Mouse (Mus musculus): ENCODE results near the gene Pnmal2. TPM values are rescaled to one million over a fixed set of nuclear protein-coding genes. Genes with fewer than 3 reads are reported as not detected.

Gene Pnmal2
- 2.2 and 3.0 TPM in 2 replicates for polyA plus RNA-seq (2012; rRNA removed)

GRCm38 (mm10) chr7:16944061-16944807, at the start of gene Pnmal2:
TSS of gene Pnmal2 (plus strand) at chr7:16944682.
- Histone ChIP-seq H3K27ac (ENCODE audit: control insufficient read depth, insufficient read depth, low read length) (peak within 1 kb of the TSS; percentile 32), H3K27me3 (ENCODE audit: control insufficient read depth, insufficient read depth, low read length) (peaks cover 20% of the 10 kb centered on the region; the same call in 1 of the 2 replicates), H3K4me1 (replicated peaks; ENCODE audit: control insufficient read depth, insufficient read depth, low read length) (peaks cover 33% of the 10 kb centered on the region), H3K36me3 (ENCODE audit: control insufficient read depth, insufficient read depth, low read length) (no peaks in the 10 kb centered on the region), H3K4me3 (ENCODE audit: control insufficient read depth, insufficient read depth, low read length) (peak within 1 kb of the TSS; percentile 68)
- TF ChIP-seq CTCF (IDR thresholded peaks at IDR 0.05; ENCODE audit: borderline replicate concordance, control insufficient read depth, extremely low read depth, insufficient read depth, low read length, poor library complexity) (peak; percentile 63; the same call in 1 of the 2 replicates), POLR2A (IDR thresholded peaks at IDR 0.05; ENCODE audit: control insufficient read depth, extremely low read depth, insufficient read depth, low read length, poor library complexity) (peak; percentile 69)
- DNase-seq, result peak; percentile 91
- 26% methylated on average over 36 of the region's 36 CpGs for WGBS

- H3K27ac ChIP-seq (ENCODE audit: control insufficient read depth, insufficient read depth, low read length), result no peak overlapping the region
- H3K4me1 ChIP-seq (replicated peaks; ENCODE audit: control insufficient read depth, insufficient read depth, low read length), result peaks cover 14% of the 10 kb centered on the region
- peak; percentile 85 for TF ChIP-seq CTCF (IDR thresholded peaks at IDR 0.05; ENCODE audit: borderline replicate concordance, control insufficient read depth, extremely low read depth, insufficient read depth, low read length, poor library complexity)
- TF ChIP-seq POLR2A (IDR thresholded peaks at IDR 0.05; ENCODE audit: control insufficient read depth, extremely low read depth, insufficient read depth, low read length, poor library complexity), result no peak
- H3K4me3 ChIP-seq (ENCODE audit: control insufficient read depth, insufficient read depth, low read length), result no peak overlapping the region
- no peaks in the 10 kb centered on the region for H3K36me3 ChIP-seq (ENCODE audit: control insufficient read depth, insufficient read depth, low read length)
- WGBS, result 2% methylated on average over 24 of the region's 24 CpGs
- peak; percentile 69 for DNase-seq
- H3K27me3 ChIP-seq (ENCODE audit: control insufficient read depth, insufficient read depth, low read length), result no peaks in the 10 kb centered on the region
These were observed 49.5 kb upstream of the Pnmal2 start for GRCm38 (mm10) chr7:16895000-16895399.

- Histone ChIP-seq H3K27ac (ENCODE audit: control insufficient read depth, insufficient read depth, low read length) (no peak overlapping the region), H3K36me3 (ENCODE audit: control insufficient read depth, insufficient read depth, low read length) (no peaks in the 10 kb centered on the region), H3K27me3 (ENCODE audit: control insufficient read depth, insufficient read depth, low read length) (no peaks in the 10 kb centered on the region), H3K4me3 (ENCODE audit: control insufficient read depth, insufficient read depth, low read length) (no peak overlapping the region), H3K4me1 (replicated peaks; ENCODE audit: control insufficient read depth, insufficient read depth, low read length) (peaks cover 14% of the 10 kb centered on the region)
- 53% methylated on average over 10 of the region's 10 CpGs for WGBS
- DNase-seq, result no peak
- TF ChIP-seq CTCF (IDR thresholded peaks at IDR 0.05; ENCODE audit: borderline replicate concordance, control insufficient read depth, extremely low read depth, insufficient read depth, low read length, poor library complexity) (no peak), POLR2A (IDR thresholded peaks at IDR 0.05; ENCODE audit: control insufficient read depth, extremely low read depth, insufficient read depth, low read length, poor library complexity) (no peak)
These were observed 49.0 kb upstream of the Pnmal2 start for GRCm38 (mm10) chr7:16895511-16895910.

- DNase-seq, result no peak
- no peak overlapping the region for H3K4me3 ChIP-seq (ENCODE audit: control insufficient read depth, insufficient read depth, low read length)
- no peaks in the 10 kb centered on the region for H3K36me3 ChIP-seq (ENCODE audit: control insufficient read depth, insufficient read depth, low read length)
- no peak overlapping the region for H3K27ac ChIP-seq (ENCODE audit: control insufficient read depth, insufficient read depth, low read length)
- WGBS, result 77% methylated on average over 5 of the region's 5 CpGs
- no peaks in the 10 kb centered on the region for H3K27me3 ChIP-seq (ENCODE audit: control insufficient read depth, insufficient read depth, low read length)
- H3K4me1 ChIP-seq (replicated peaks; ENCODE audit: control insufficient read depth, insufficient read depth, low read length), result peaks cover 3% of the 10 kb centered on the region
- TF ChIP-seq CTCF (IDR thresholded peaks at IDR 0.05; ENCODE audit: borderline replicate concordance, control insufficient read depth, extremely low read depth, insufficient read depth, low read length, poor library complexity) (no peak), POLR2A (IDR thresholded peaks at IDR 0.05; ENCODE audit: control insufficient read depth, extremely low read depth, insufficient read depth, low read length, poor library complexity) (no peak)
These were observed 44.0 kb upstream of the Pnmal2 start for GRCm38 (mm10) chr7:16900526-16900925.

- DNase-seq, result no peak
- H3K27ac ChIP-seq (ENCODE audit: control insufficient read depth, insufficient read depth, low read length), result no peak overlapping the region
- TF ChIP-seq POLR2A (IDR thresholded peaks at IDR 0.05; ENCODE audit: control insufficient read depth, extremely low read depth, insufficient read depth, low read length, poor library complexity), result no peak
- peaks cover 31% of the 10 kb centered on the region for H3K4me1 ChIP-seq (replicated peaks; ENCODE audit: control insufficient read depth, insufficient read depth, low read length)
- H3K4me3 ChIP-seq (ENCODE audit: control insufficient read depth, insufficient read depth, low read length), result no peak overlapping the region
- no peaks in the 10 kb centered on the region for H3K27me3 ChIP-seq (ENCODE audit: control insufficient read depth, insufficient read depth, low read length)
- WGBS, result 53% methylated on average over 2 of the region's 2 CpGs
- H3K36me3 ChIP-seq (ENCODE audit: control insufficient read depth, insufficient read depth, low read length), result no peaks in the 10 kb centered on the region
These were observed 41.0 kb upstream of the Pnmal2 start for GRCm38 (mm10) chr7:16903439-16903955.

GRCm38 (mm10) chr7:16904120-16904675, 40.3 kb upstream of the Pnmal2 start:
- Histone ChIP-seq H3K27me3 (ENCODE audit: control insufficient read depth, insufficient read depth, low read length) (no peaks in the 10 kb centered on the region), H3K4me1 (replicated peaks; ENCODE audit: control insufficient read depth, insufficient read depth, low read length) (peaks cover 35% of the 10 kb centered on the region), H3K36me3 (ENCODE audit: control insufficient read depth, insufficient read depth, low read length) (no peaks in the 10 kb centered on the region), H3K27ac (ENCODE audit: control insufficient read depth, insufficient read depth, low read length) (no peak overlapping the region), H3K4me3 (ENCODE audit: control insufficient read depth, insufficient read depth, low read length) (no peak overlapping the region)
- DNase-seq, result no peak
- TF ChIP-seq CTCF (IDR thresholded peaks at IDR 0.05; ENCODE audit: borderline replicate concordance, control insufficient read depth, extremely low read depth, insufficient read depth, low read length, poor library complexity) (no peak), POLR2A (IDR thresholded peaks at IDR 0.05; ENCODE audit: control insufficient read depth, extremely low read depth, insufficient read depth, low read length, poor library complexity) (no peak)
- 63% methylated on average over 10 of the region's 10 CpGs for WGBS
